Mouse (Mus musculus) testis, postnatal 10 days (tissue): ENCODE data around the gene Ilk.
"Not testable (repeated sequence)": the region's sequence is repeated elsewhere in the genome, so short reads cannot be mapped to it uniquely, and the experiment has no call there.

ENCODE experiments used
- DNase-seq: peaks from one replicate; pipeline ENCODE4 v3.0.0; 2021; ENCODE audit warnings: low spot score

Gene Ilk

DNA sequence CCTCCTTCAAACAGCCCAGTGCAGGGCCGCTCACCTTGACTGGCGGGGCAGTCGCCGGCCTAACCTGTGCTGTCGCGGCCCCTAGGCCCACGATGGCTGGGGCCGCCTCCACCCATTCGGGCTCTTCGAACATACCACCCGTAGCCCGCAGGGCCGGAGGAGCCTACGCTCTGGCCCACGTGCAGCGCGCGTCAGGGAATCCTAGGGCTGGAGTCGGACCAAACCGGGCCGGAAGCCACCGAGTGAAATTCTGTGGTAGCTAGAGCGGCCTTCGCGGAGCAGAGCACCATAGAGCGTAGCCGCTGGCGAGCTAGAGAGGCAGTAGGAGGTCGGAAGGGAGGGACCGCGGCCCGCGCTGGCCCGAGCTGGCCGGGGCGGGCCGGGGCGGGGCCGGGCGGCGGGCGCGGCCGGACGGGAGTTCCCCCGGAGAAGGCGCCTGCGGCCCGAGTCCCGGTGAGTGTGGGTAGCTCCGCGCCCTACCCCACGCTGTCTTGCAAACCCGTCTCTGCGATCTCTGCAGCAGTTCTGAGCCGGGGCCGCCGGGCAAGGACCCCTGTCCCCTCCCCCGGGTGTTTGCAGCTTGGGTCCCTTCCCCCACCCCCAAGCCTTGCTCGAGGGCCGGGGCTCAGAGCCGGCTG, at the start of gene Ilk:
TSS of gene Ilk (plus strand) at position 329 of the 638 bp plus-strand sequence.
- peak; percentile 89 for DNase-seq

- no peak for DNase-seq
These were observed 45.5 kb upstream of the Ilk start for GRCm38 (mm10) chr7:105690875-105691274.

- DNase-seq = no peak
These were observed 33.2 kb upstream of the Ilk start for GRCm38 (mm10) chr7:105703184-105703583.

GRCm38 (mm10) chr7:105703816-105704215, 32.6 kb upstream of the Ilk start:
- DNase-seq = no peak

GRCm38 (mm10) chr7:105708733-105709132, 27.7 kb upstream of the Ilk start:
- no peak for DNase-seq

DNA sequence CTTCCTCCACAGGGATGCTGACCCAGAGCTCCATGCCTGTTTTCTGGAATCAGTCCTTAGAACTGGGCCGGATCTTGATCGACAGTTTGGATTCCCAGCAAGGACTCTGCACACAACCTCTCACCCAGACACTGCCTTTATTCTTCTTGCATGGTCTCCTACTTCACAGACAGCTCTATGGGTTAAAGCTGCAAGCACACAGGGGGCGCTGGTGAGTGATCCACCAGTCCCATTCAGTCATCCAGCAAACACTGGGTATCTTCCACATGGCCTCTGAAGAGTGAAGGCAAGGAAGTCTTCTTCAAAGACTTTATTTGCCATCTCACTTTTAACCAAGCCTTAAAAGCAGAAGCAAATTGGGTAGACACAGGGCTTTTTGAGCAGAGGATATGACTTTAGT, 21.0 kb upstream of the Ilk start:
- no peak for DNase-seq

- DNase-seq = no peak
These were observed 14.5 kb upstream of the Ilk start for GRCm38 (mm10) chr7:105721916-105722315.

GRCm38 (mm10) chr7:105726144-105726979, 10.0 kb upstream of the Ilk start:
- no peak for DNase-seq

- no peak for DNase-seq
These were observed 9.4 kb upstream of the Ilk start for GRCm38 (mm10) chr7:105726980-105727325.

GRCm38 (mm10) chr7:105728701-105729428, 7.5 kb upstream of the Ilk start:
- DNase-seq = no peak

DNA sequence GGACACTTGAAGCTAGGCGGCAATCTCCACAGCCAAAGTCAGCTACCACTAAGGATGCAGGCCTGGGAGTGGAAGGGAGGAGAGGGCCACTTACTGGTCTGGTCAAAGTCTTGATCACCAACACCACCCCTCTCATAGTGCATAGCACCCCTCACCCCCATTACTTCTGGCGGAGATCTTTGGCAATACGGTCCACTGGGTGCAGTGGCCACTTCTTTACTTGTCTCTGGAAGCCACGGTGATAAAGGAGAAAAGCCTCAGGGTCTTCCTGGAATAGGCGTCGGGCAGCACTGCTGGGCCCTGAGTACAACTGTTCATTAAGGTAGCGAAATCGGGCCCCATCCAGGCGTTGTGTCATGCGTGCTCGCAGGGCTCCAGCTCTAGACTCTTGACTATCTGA, 2.6 kb upstream of the Ilk start:
- DNase-seq = no peak

- no peak for DNase-seq
These were observed 1.6 kb upstream of the Ilk start for GRCm38 (mm10) chr7:105734826-105735225.

DNA sequence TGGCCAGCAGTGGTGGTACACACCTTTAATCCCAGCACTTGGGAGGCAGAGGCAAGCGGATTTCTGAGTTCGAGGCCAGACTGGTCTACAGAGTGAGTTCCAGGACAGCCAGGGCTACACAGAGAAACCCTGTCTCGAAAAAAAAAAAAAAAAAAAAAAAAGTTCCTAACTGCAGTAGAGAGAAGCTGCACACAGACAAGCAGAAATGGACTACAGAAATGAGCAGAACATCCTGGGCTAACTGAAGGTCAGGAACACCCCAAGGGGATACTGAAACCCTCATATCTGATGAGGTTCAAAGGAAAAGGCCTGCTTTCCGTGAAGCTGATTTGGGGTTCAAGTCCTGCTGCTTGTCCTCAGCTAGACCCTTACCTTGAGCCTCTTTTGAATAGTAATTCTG, 928 bp upstream of the Ilk start:
- DNase-seq = not testable (repeated sequence)

DNA sequence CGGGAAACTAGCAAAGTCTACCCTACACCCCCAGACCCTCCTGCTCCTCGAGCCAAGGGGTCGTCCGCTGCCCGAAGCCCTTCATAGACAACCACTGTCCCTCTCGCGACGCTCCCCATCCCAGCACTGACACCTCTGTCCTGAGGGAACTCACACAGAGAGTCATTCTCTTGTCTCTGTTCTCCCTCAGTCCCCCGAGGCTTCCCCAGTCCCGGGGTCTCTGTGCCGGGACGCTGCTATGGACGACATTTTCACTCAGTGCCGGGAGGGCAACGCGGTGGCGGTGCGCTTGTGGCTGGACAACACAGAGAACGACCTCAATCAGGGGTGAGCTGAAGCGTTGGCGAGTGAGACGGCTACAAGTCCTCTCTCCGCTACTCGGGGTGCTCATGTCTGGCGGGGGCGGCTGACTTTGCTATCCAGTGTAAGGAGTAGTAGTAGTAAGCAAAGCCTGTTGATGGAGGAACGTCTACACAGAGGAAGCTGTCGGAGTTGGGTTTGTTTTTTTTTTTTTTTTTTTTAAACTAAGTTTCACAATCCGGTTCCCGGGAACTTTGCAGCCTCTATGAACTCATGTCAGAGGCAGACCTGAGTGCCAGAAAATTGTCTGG, 624 bp downstream of the Ilk start, which contains the start of gene Rrp8:
TSS of gene Rrp8 (minus strand) at position 475 of the 611 bp plus-strand sequence.
- peak; percentile 70 for DNase-seq

DNA sequence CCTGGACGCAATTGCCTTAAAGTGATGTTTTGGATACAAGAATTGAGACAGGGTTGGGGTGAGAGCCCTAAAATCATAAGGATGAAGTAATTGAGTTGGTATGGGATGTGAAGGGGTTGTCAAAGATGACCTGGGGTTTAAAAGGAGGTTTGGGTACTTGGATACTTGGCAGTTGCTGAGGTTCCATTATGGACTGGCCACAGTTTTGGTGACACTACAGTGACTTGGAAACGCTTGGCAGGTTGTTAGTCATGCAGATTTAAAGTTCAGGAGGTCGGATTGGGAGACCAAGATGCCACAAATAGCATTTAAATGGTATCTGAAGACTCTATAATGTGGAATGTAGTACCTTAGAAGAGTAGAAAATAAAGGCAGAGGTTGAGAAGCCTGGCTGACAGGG, 1.3 kb downstream of the Ilk start:
- no peak for DNase-seq

DNA sequence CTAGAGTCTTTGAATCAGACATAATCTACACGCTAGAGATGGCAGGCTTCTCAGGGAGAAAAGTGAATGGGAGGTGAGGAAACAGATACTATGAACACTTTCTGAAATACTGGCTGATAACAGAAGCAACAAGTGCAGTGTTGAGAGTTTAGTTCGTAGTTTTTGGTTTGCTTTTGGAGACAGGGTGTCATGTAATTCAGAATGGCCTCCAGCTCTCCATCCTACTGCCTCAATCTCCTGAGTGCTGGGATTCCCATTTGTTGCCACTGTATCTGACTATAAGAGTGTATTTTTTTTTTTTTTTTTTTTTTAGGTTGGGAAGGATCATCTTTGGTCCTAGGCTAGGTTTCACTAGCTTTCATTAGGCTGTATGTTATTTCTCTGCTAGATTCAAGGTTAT, 1.9 kb downstream of the Ilk start:
- DNase-seq = no peak

DNA sequence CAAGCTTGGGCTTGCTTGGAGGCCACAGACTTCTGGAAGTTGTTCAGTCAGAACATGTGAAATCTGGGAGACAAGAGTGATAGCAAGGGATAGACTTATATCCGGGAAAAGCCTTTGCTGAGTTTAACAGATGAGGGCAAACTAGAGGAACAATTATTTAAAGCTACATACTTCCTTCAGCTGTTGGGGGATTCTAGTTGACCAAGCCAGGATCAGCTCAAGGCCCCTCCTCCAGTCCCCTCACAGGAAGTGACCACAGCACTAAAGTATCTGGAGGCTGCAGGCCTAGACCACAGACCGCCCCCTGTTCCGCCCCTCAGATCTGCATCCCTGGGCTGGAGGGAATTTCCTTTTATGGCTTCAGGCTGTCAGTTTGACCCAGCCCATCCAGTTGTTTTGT, 2.6 kb downstream of the Ilk start:
- no peak for DNase-seq

GRCm38 (mm10) chr7:105740089-105740795, 3.9 kb downstream of the Ilk start:
- DNase-seq = no peak

DNA sequence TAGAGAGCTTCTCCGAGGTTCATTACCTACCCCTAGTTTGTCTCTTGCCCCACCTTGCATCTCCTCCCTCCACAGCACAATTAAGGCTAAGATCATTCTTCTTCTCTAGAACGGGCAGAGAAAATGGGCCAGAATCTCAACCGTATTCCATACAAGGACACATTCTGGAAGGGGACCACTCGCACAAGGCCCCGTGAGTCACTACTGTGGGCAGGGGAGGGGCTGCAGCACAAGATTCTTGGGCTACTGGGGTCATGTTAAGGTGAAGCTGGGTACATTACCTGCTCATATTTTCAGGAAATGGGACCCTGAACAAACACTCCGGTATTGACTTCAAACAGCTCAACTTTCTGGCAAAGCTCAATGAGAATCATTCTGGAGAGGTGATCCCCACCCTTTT, 4.5 kb downstream of the Ilk start:
- no peak for DNase-seq

DNA sequence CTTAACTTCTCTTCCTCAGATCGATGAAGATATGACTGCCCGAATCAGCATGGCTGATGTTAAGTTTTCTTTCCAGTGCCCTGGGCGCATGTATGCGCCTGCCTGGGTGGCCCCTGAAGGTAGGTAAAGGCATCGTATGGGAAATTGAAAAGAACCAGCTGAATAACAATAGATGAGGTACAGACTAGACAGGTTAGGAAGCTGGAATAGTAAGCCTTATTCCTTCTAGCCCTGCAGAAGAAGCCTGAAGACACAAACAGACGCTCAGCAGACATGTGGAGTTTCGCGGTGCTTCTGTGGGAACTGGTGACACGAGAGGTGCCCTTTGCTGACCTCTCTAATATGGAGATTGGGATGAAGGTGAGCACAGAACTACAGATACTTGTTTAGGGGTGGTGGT, 5.6 kb downstream of the Ilk start:
- no peak for DNase-seq

GRCm38 (mm10) chr7:105742539-105743215, 6.3 kb downstream of the Ilk start:
- DNase-seq = not testable (repeated sequence)
